Mouse (Mus musculus) bone marrow macrophage, adult 2 months (primary cell): ENCODE results near the gene Hist2h2ab. TPM values are rescaled to one million over a fixed set of nuclear protein-coding genes. Genes with fewer than 3 reads are reported as not detected.
"Not testable (repeated sequence)": the region's sequence is repeated elsewhere in the genome, so short reads cannot be mapped to it uniquely, and the experiment has no call there.

Experiments used
- H3K27ac ChIP-seq: 2 replicates; pipeline ENCODE4 v1.5.1; 2012; ENCODE audit warnings: low read depth, low read length; ENCODE audit not compliant: insufficient read depth
- H3K4me1 ChIP-seq: 2 replicates; pipeline ENCODE4 v1.6.1; 2012; ENCODE audit warnings: low read length; ENCODE audit not compliant: control insufficient read depth, insufficient read depth
- H3K4me3 ChIP-seq: 2 replicates; pipeline ENCODE4 v1.5.1; 2012; ENCODE audit warnings: mild to moderate bottlenecking, low read length, moderate library complexity; ENCODE audit not compliant: insufficient read depth
- CTCF ChIP-seq: IDR thresholded peaks from 2 replicates; pipeline ENCODE4 v1.5.1; 2012; ENCODE audit warnings: low read depth, mild to moderate bottlenecking, low read length, moderate library complexity
- POLR2A ChIP-seq: IDR thresholded peaks from 2 replicates; pipeline ENCODE4 v1.6.1; 2012; ENCODE audit warnings: mild to moderate bottlenecking, low read depth, low read length, borderline replicate concordance
- polyA plus RNA-seq: library from polyadenylated mRNA; stranded (reverse); fragments of >200 nt; gene quantifications from 2 replicates; pipeline ENCODE4 v1.2.4, GENCODE M21; 2012; ENCODE audit not compliant: missing spikeins, insufficient read depth, insufficient read length

The Hist2h2ab gene
- polyA plus RNA-seq, 1 experiment, result not detected

GRCm38 (mm10) chr3:96197129-96197749 lies 22.4 kb upstream of the Hist2h2ab start:
- TF ChIP-seq POLR2A (0 out of 2 replicates have a peak, but pooled peaks have one; percentile 30), CTCF (no peak)
- peak overlapping the region; percentile 62 for H3K27ac ChIP-seq
- H3K4me1 ChIP-seq, result peaks cover 11% of the 10 kb centered on the region

GRCm38 (mm10) chr3:96198181-96198580 lies 21.5 kb upstream of the Hist2h2ab start:
- TF ChIP-seq POLR2A (no peak), CTCF (no peak)
- no peak overlapping the region for H3K27ac ChIP-seq
- H3K4me3 ChIP-seq, result 0 out of 2 replicates have a peak overlapping the region, but pooled peaks have one; percentile 9
- H3K4me1 ChIP-seq, result peaks cover 11% of the 10 kb centered on the region

More at GRCm38 (mm10) chr3:96197129-96197749, 22.4 kb upstream of the Hist2h2ab start:
- peak overlapping the region; percentile 77 for H3K4me3 ChIP-seq

GRCm38 (mm10) chr3:96198601-96199251 lies 20.9 kb upstream of the Hist2h2ab start:
- not testable (repeated sequence) for H3K4me3 ChIP-seq, H3K27ac ChIP-seq
- H3K4me1 ChIP-seq, result peaks cover 11% of the 10 kb centered on the region

GRCm38 (mm10) chr3:96199731-96200130 lies 19.9 kb upstream of the Hist2h2ab start:
- H3K4me1 ChIP-seq, result peaks cover 11% of the 10 kb centered on the region
- no peak overlapping the region for H3K27ac ChIP-seq
- no peak for TF ChIP-seq CTCF
- no peak for TF ChIP-seq POLR2A
- no peak overlapping the region for H3K4me3 ChIP-seq

- Histone ChIP-seq H3K4me3 (no peak overlapping the region), H3K4me1 (no peaks in the 10 kb centered on the region), H3K27ac (no peak overlapping the region)
- no peak for TF ChIP-seq POLR2A
- no peak for TF ChIP-seq CTCF
Measured at GRCm38 (mm10) chr3:96207819-96208218, 11.8 kb upstream of the Hist2h2ab start.

- Histone ChIP-seq H3K4me1 (peaks cover 3% of the 10 kb centered on the region; the same call in 1 of the 2 replicates), H3K4me3 (no peak overlapping the region), H3K27ac (no peak overlapping the region)
- TF ChIP-seq POLR2A (no peak), CTCF (0 out of 2 replicates have a peak, but pooled peaks have one; percentile 13)
Measured at GRCm38 (mm10) chr3:96209242-96209641, 10.4 kb upstream of the Hist2h2ab start.

GRCm38 (mm10) chr3:96219191-96219641 lies 449 bp upstream of the Hist2h2ab start:
- TF ChIP-seq POLR2A (no peak), CTCF (peak; percentile 47; the same call in 1 of the 2 replicates)
- peak overlapping the region; percentile 83 for H3K4me3 ChIP-seq
- peaks cover 11% of the 10 kb centered on the region for H3K4me1 ChIP-seq
- H3K27ac ChIP-seq, result peak overlapping the region; percentile 94

GRCm38 (mm10) chr3:96220131-96220764 lies 583 bp downstream of the Hist2h2ab start:
- H3K4me1 ChIP-seq, result peaks cover 20% of the 10 kb centered on the region
- TF ChIP-seq POLR2A, result 0 out of 2 replicates have a peak, but pooled peaks have one; percentile 3
- H3K27ac ChIP-seq, result peak overlapping the region; percentile 94
- H3K4me3 ChIP-seq, result peak overlapping the region; percentile 83

GRCm38 (mm10) chr3:96220765-96221639 lies 1.3 kb downstream of the Hist2h2ab start, which contains the start of the genes Hist2h2ac and Hist2h2be:
Gene Hist2h2ac, minus strand, starts transcription at chr3:96220880.
Gene Hist2h2be, plus strand, starts transcription at chr3:96221119.
- H3K4me3 ChIP-seq, result peak within 1 kb of the TSS; percentile 83
- TF ChIP-seq POLR2A, result 0 out of 2 replicates have a peak, but pooled peaks have one; percentile 85
- TF ChIP-seq CTCF, result no peak
- peaks cover 27% of the 10 kb centered on the region for H3K4me1 ChIP-seq
- H3K27ac ChIP-seq, result peak within 1 kb of the TSS; percentile 94

GRCm38 (mm10) chr3:96221640-96222038 lies 2.0 kb downstream of the Hist2h2ab start:
- TF ChIP-seq POLR2A (no peak), CTCF (no peak)
- peak overlapping the region; percentile 80 for H3K27ac ChIP-seq
- peaks cover 31% of the 10 kb centered on the region for H3K4me1 ChIP-seq
- H3K4me3 ChIP-seq, result peak overlapping the region; percentile 69
